Mouse (Mus musculus) ES-Bruce4 (cell line): Measurements from ENCODE around the gene Shank2.

Source experiments
- CTCF ChIP-seq: IDR thresholded peaks from one replicate; pipeline ENCODE4 v1.8.1; 2011; ENCODE audit warnings: low read depth, low read length
- POLR2A ChIP-seq: IDR thresholded peaks from one replicate; pipeline ENCODE4 v1.8.1; 2011; ENCODE audit warnings: low read length; ENCODE audit not compliant: insufficient read depth

DNA sequence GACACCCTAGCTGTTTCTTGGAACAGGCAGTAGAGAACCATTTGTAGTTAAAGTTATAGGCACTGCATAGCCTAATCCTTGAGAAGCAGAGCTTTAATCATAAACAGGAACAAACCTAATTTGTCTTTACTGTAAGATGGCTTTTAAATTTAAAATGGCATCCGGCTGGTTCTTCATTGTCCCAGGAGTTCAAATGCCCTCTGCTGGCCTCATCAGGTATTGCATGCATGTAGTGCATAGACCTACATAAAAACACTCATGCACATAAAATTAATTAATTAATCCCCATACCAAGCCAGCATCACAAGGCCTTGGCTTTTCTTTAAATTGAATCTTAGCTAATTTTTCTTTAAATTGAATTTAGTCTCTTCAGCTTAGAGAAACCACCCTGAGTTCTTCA lies 76.9 kb downstream of the Shank2 start:
- no peak for TF ChIP-seq POLR2A
- TF ChIP-seq CTCF, result no peak
